Mouse (Mus musculus) C2C12 (cell line): ENCODE measurements around the gene Srek1. TPM values are rescaled to one million over a fixed set of nuclear protein-coding genes. Genes with fewer than 3 reads are reported as not detected.

Experiments
- H3K27me3 ChIP-seq: one replicate; pipeline ENCODE4 v1.6.1; 2011; ENCODE audit not compliant: control insufficient read depth, insufficient read depth, insufficient read length
- H3K36me3 ChIP-seq: one replicate; pipeline ENCODE4 v1.6.1; 2011; ENCODE audit not compliant: control insufficient read depth, insufficient read depth
- H3K4me3 ChIP-seq: one replicate; pipeline ENCODE4 v1.5.1; 2011; ENCODE audit warnings: mild to moderate bottlenecking, control low read depth; ENCODE audit not compliant: poor library complexity, insufficient read depth, severe bottlenecking
- H3K79me2 ChIP-seq: one replicate; pipeline ENCODE4 v1.6.1; 2011; ENCODE audit not compliant: control insufficient read depth, insufficient read depth
- H3K79me3 ChIP-seq: one replicate; pipeline ENCODE4 v1.6.1; 2011; ENCODE audit warnings: low read depth, control low read depth
- H3ac ChIP-seq: one replicate; pipeline ENCODE3; 2011; ENCODE audit warnings: low read depth; ENCODE audit not compliant: control insufficient read depth, insufficient read length
- CEBPB ChIP-seq: IDR thresholded peaks from one replicate; pipeline ENCODE4 v1.6.1; 2011; ENCODE audit warnings: low read depth, mild to moderate bottlenecking, control low read depth, moderate library complexity
- CTCF ChIP-seq: IDR thresholded peaks from one replicate; pipeline ENCODE4 v1.5.1; 2011; ENCODE audit not compliant: control insufficient read depth, insufficient read depth, insufficient read length
- FOSL1 ChIP-seq: IDR thresholded peaks from one replicate; pipeline ENCODE4 v1.8.0; 2011; ENCODE audit warnings: mild to moderate bottlenecking, low read length; ENCODE audit not compliant: poor library complexity, insufficient read depth, severe bottlenecking
- MAX ChIP-seq: IDR thresholded peaks from one replicate; pipeline ENCODE4 v1.6.1; 2011; ENCODE audit warnings: mild to moderate bottlenecking, control low read depth
- MYOD1 ChIP-seq: IDR thresholded peaks from one replicate; pipeline ENCODE4 v1.6.1; 2011; ENCODE audit warnings: low read depth; ENCODE audit not compliant: control insufficient read depth, insufficient read length
- MYOG ChIP-seq: IDR thresholded peaks from one replicate; pipeline ENCODE4 v1.6.1; 2011; ENCODE audit not compliant: control insufficient read depth, insufficient read length; ENCODE audit errors: extremely low read depth
- USF1 ChIP-seq: IDR thresholded peaks from one replicate; pipeline ENCODE4 v1.6.1; 2011; ENCODE audit warnings: low read depth, mild to moderate bottlenecking, control low read depth, moderate library complexity
- polyA plus RNA-seq: library from polyadenylated mRNA; unstranded; fragments of >200 nt; fragmentation: generic; extraction: Trizol; gene quantifications from one replicate; pipeline ENCODE4 v1.2.1, GENCODE M21; 2012; ENCODE audit warnings: missing spikeins

Srek1 gene
- polyA plus RNA-seq, 1 experiment = 9.1 TPM

- no peak overlapping the region for H3K4me3 ChIP-seq
- H3K36me3 ChIP-seq = no peaks in the 10 kb centered on the region
- no peaks in the 10 kb centered on the region for H3K79me2 ChIP-seq
- no peaks in the 10 kb centered on the region for H3K27me3 ChIP-seq
- TF ChIP-seq CEBPB (no peak), FOSL1 (no peak), MYOG (no peak), CTCF (no peak)
- no peaks in the 10 kb centered on the region for H3K79me3 ChIP-seq
- H3ac ChIP-seq = no peak overlapping the region
Measured at GRCm38 (mm10) chr13:103705436-103705978, 68.9 kb downstream of the Srek1 start.

- H3K79me2 ChIP-seq = no peaks in the 10 kb centered on the region
- H3K36me3 ChIP-seq = no peaks in the 10 kb centered on the region
- TF ChIP-seq MAX (no peak), MYOD1 (no peak)
- no peak overlapping the region for H3K4me3 ChIP-seq
- no peak overlapping the region for H3ac ChIP-seq
- no peaks in the 10 kb centered on the region for H3K79me3 ChIP-seq
- H3K27me3 ChIP-seq = no peaks in the 10 kb centered on the region
Measured at GRCm38 (mm10) chr13:103703833-103704232, 70.6 kb downstream of the Srek1 start.

- Histone ChIP-seq H3K36me3 (no peaks in the 10 kb centered on the region), H3K4me3 (no peak overlapping the region), H3ac (no peak overlapping the region), H3K27me3 (no peaks in the 10 kb centered on the region), H3K79me2 (no peaks in the 10 kb centered on the region), H3K79me3 (no peaks in the 10 kb centered on the region)
- TF ChIP-seq MAX = no peak
- TF ChIP-seq MYOG = no peak
- peak; percentile 10 for TF ChIP-seq CEBPB
- TF ChIP-seq MYOD1 = no peak
- peak; percentile 70 for TF ChIP-seq CTCF
- no peak for TF ChIP-seq FOSL1
Measured at GRCm38 (mm10) chr13:103703386-103703785, 71.0 kb downstream of the Srek1 start.

GRCm38 (mm10) chr13:103702266-103702665, 72.1 kb downstream of the Srek1 start:
- Histone ChIP-seq H3K36me3 (no peaks in the 10 kb centered on the region), H3K79me2 (no peaks in the 10 kb centered on the region), H3K79me3 (no peaks in the 10 kb centered on the region), H3K4me3 (no peak overlapping the region), H3K27me3 (no peaks in the 10 kb centered on the region), H3ac (no peak overlapping the region)
- TF ChIP-seq MAX = no peak
- no peak for TF ChIP-seq USF1
- no peak for TF ChIP-seq CTCF
- TF ChIP-seq MYOG = no peak

- H3K79me3 ChIP-seq = no peaks in the 10 kb centered on the region
- no peak overlapping the region for H3K4me3 ChIP-seq
- H3ac ChIP-seq = no peak overlapping the region
- no peaks in the 10 kb centered on the region for H3K27me3 ChIP-seq
- H3K36me3 ChIP-seq = no peaks in the 10 kb centered on the region
- H3K79me2 ChIP-seq = no peaks in the 10 kb centered on the region
- TF ChIP-seq CTCF = no peak
- TF ChIP-seq MAX = no peak
- TF ChIP-seq CEBPB = no peak
- no peak for TF ChIP-seq FOSL1
- TF ChIP-seq MYOG = no peak
- no peak for TF ChIP-seq USF1
- no peak for TF ChIP-seq MYOD1
Measured at GRCm38 (mm10) chr13:103700752-103701151, 73.7 kb downstream of the Srek1 start.

- TF ChIP-seq MYOG = no peak
- no peak for TF ChIP-seq MAX
- no peak for TF ChIP-seq CTCF
- no peak for TF ChIP-seq CEBPB
- no peak for TF ChIP-seq FOSL1
- no peak for TF ChIP-seq USF1
- H3K79me2 ChIP-seq = no peaks in the 10 kb centered on the region
- no peaks in the 10 kb centered on the region for H3K79me3 ChIP-seq
- H3K27me3 ChIP-seq = no peaks in the 10 kb centered on the region
- H3ac ChIP-seq = no peak overlapping the region
- no peak overlapping the region for H3K4me3 ChIP-seq
- H3K36me3 ChIP-seq = no peaks in the 10 kb centered on the region
Measured at GRCm38 (mm10) chr13:103697993-103698392, 76.4 kb downstream of the Srek1 start.

GRCm38 (mm10) chr13:103696164-103696563, 78.2 kb downstream of the Srek1 start:
- Histone ChIP-seq H3K79me3 (no peaks in the 10 kb centered on the region), H3K36me3 (no peaks in the 10 kb centered on the region), H3K4me3 (no peak overlapping the region), H3ac (no peak overlapping the region), H3K79me2 (no peaks in the 10 kb centered on the region), H3K27me3 (no peaks in the 10 kb centered on the region)
- TF ChIP-seq MAX (no peak), FOSL1 (peak; percentile 54), CTCF (peak; percentile 45)
